Mouse (Mus musculus) B cell, adult 2 months (primary cell): ENCODE data around the gene Spc24.
"Not testable (repeated sequence)": the region's sequence is repeated elsewhere in the genome, so short reads cannot be mapped to it uniquely, and the experiment has no call there.

Experiments used
- DNase-seq, 2 experiments: peaks; one replicate each; pipeline ENCODE4 v3.0.0; 2022

The Spc24 gene

DNA sequence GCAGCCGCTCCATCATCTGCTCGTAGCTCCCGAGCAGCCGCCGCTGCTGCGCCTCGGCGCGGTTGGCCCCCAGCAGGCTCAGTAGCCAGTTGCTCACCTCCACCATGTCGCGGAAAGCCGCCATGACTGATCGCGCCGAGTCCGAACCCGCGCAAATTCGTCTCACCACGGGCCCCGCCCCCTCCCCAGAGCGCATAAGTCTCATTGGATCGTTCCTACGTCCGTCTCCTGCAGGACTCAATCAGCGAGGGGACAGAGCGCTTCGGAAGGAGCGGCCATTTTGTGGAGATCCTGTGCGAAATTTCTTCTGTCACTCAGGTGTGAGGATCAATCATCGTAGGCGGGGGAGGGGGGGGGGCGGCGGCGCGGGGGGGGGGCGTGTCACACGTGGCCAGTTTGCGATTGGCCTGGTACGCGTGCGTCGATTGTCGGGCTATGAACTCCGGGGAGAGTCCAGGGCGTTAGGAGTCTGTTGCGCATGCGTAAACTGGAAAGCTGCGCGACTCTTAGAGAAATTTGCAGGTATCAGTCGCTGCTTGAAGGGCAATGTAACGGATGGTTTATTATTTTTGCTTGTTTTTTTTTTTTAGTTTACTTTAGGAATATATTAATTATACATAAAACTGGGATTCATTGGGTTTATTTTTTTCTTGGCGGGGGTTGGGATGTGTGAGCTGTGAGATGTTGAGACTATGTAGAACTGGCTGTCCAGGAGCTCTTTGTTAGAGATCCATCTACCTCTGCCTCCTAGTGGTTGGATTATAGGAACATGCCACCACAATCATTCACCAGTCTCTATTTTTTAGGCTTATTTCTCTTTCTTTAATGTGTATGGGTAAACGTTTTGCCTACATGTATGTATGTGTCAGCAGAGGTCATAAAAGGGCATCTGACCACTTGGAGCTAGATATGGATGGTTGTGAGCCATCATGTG is at the start of gene Spc24:
Spc24 (minus strand) TSS at position 149 of the 934 bp plus-strand sequence.
- DNase-seq = peak; percentile 95 to 96

DNA sequence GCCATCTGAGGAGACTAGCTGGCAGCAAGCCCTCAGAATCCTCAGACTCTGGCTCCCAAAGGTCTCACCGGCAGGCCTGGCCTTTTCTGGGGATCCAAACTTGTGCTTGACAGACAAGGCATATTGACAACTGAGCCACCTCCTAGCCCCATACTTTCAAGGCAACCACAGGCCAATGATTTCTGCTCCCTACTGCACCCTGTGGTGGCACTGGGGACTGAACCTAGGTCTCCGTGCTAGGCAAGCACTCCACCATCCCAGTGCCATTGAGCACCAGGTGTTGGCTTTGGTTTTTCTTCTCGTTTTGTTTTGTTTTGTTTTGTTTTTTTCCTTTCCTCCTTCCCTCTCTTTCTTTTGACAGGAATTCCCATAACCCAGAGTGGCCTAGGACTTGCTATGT is 48.5 kb upstream of the Spc24 start:
- peak; percentile 12 to 23 for DNase-seq

DNA sequence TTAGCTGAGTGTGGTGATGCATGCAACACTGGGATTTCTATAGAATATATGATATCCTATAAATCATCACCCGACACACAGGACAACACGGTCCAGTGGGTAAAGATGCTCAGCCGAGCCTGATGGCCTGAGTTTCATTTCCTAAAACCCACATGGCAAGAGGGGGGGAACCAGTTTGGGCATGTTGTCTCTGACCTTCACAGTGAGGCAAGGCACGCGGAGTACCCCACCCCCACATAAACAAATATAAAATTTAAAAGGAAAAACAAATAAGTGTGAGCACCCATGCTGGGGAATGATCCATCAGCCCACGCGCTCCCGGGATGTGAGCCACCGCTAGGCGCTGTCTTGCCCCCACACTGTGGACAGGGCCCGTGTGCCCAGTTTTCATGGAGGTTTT is 46.9 kb upstream of the Spc24 start:
- DNase-seq = no peak

DNA sequence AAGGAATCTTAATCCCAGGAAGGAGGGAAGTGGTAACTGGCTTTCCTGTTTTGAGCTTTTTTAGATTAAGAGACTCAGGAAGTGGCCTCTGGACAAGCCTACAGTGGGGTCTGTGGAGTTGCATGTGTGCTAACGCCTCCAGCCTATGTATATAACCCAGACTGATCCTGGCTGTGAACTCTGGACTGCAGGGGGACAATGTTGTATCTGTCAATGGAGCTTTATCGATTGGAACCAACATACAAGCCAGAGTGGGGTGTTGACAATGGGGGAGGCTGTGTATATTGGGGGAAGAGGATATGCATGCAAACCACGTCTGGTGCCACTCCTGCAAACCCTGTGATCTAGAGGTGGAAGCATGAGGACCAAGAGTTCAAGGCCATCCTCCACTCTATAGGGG is 46.3 kb upstream of the Spc24 start:
- no peak for DNase-seq

DNA sequence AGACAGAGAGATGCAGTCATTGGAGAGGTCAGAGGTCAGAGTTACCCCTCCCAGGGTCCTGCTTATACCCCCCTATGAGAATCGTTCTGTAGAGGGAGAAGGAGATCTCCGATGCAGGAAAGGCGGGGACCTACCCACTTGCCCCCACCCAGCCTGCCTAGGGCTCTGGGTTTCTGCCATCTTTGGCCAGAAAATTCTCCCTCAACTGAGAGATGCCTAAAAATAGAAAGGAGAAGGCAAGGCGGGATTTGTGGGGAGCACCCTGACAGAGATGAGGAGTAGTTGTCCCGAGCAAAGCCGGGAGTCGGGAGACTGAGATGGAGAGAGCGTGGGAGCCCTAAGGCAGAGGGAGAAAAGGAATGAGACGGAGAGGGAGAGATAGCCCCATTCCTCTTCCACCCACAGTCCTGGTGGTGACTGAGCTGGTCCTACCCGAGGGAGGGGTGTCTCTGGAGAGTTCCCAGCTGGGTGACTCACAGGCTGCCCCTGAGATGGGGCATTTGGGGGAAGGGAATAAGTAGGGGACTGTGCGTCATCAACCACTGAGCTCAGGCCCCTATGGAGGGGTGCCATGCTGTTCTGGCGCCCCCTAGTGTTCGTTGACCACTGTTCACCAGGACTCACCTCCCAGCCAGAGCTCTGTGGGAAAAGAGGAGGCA is 44.0 kb upstream of the Spc24 start:
- peak; percentile 83 for DNase-seq

DNA sequence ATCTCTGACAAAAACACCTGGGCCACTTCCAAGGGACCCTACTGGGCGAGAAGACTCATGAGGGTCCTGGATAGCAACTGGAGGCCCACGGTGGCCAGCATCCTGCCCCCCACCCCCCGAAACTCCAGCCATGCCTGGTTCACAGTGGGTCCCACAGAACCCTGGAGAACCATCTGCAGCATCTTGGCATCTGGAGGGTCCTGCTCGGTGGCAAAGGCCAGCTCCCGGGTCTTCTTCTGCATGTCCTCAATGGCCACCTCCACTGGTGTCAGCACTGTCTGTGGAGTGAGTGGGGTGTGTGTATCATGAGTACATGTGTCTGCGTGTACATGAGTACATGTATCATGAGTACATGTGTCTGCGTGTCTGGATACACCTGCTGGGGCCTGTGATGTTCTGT is 41.5 kb upstream of the Spc24 start:
- DNase-seq = no peak

DNA sequence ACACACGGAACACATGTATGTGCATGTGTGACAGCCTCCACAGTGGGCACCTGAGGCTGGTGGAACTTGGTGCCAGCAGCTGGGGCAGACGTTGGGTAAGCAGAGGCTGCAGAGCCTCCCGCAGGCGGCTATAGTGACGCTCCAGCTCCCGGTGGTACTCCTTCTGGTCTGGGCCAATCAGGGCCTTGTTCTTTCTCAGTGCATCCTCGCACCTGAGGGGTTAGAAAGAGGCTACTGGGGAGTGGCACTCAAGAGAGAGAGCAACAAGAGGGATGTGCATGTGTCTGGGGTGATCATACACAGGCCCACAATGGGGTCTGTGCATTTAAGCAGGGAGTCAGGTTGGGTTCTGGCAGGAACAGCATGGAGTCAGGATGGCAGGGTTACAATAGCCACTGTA is 41.0 kb upstream of the Spc24 start:
- DNase-seq = no peak

DNA sequence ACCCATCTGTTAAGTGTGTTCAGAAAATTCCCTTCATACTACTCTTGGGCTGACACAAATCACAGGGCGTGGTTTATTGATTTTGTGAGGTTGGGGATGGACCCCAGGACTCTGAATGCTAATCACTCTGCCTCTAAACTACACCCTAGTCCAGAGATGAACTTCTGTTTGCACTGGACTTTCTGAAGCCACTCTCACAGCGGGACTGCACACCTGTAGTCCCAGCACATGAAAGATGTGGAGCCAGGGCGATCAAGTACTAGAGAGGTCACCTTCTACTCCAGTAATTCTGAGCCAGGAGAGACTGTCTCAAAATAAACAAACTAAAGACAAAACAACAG is 38.9 kb upstream of the Spc24 start:
- DNase-seq = no peak

DNA sequence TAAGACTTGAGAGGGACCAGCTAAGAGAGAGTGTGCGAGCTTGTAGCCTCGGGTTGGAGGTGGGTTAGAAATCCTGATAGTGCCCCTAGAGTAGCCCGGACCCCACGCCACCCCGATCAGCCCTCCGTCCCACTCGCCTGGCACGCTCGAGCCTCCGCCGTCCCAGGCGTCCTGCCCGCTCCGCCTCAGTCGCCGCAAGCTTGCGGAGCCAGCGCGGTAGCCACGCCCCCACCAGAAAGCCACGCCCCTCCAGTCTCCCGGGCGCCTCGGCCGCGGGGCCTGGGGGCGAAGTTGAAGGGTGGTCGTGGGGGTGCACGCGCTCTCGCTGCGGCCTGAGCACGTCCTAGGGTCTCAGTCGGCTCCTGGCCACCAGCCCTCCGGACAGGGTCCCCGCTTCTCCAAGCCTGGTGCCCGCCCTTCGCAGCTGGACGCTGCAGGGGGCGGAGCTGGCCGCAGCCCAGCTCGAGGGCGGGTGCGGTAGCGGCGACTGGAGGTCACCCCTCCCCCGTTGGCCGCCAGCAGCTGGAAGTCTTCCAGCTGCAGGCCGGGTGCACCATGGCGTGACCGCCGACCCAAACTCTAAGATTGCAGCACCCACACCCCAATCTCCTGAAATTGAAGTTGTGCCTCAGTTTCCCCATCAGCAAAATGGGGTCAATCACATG is 38.4 kb upstream of the Spc24 start, which contains the start of gene Kank2:
Kank2 (minus strand) TSS at position 400 of the 665 bp plus-strand sequence.
- peak; percentile 85 to 87 for DNase-seq

DNA sequence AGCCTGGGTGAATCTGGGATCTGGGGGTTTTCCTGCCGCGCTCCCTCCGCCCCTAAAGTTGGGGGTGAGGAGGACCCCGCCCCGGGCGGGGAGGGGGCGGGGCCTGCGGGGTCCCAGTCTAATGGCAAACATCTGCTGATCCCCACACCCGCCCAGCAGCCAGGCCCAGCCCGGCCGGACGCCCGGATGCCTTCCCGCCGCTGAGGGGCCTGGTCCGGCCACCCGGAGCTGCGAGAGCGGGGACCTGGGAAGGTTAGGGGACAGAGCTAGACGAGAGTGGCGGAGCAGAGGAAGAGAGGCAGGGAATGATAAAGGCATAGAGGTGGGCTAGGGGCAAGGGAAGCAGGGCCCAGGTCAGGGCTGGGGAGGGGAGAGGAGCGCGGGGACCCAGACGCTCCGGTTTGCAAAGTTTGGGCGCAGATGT is 37.8 kb upstream of the Spc24 start:
- DNase-seq = no peak

DNA sequence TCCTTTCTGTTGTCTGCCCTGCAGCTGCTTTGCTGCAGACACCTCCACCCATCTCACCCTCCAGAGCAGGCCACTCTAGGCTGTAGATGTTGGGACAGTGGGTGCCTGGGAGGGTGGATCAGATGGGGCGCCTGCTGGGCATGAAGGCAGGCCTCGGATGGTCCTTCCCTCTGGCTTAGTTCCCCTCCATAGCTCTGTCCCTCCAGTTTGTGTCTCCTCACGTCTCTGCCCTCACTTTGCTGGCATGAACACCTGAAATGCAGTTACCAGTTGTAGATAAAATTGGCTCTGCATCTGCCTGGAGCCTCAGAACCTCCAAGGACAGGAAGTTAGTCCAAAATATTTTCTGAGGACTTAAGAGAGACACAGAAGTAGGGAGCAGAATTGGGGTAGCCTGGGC is 36.8 kb upstream of the Spc24 start:
- DNase-seq = no peak

DNA sequence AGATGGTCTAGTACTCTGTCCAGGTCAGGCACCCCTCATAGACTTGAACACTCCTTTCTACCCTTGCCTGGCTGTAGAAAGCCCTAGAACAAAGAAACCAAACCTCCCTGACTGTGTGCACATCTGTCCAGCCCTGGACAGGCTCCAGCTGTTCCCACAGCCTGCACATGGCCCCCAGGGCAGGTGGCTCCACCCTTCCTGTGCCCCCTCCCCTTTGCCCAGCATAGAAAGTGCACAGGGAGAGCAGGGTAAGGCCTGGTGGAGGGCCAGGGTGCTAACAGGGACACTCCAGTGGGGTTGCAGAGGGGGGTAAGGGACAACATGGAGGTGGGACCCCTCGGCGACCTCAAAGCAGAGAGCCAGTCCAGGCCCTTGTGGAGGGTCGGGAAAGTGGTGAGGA is 36.2 kb upstream of the Spc24 start:
- DNase-seq = no peak

DNA sequence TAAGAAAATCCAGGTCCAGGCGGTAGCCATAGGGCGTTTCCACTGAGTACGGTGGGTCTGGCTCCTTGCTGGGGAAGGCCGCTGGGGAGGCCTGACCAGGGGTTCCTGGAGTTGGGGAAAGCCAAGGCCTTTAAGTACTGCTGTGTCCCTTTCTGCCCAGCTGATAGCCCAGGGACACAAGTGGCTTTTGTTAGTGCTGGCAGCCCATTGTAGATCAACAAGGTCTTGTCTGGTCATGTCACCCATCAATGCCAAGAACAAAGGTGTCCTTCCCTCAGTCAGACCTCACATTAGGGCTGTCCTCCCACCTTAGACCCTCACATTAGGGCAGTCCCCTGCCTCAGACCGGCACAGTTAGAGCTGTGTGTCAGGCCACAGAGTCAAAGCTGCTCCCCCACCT is 35.5 kb upstream of the Spc24 start:
- DNase-seq = no peak

DNA sequence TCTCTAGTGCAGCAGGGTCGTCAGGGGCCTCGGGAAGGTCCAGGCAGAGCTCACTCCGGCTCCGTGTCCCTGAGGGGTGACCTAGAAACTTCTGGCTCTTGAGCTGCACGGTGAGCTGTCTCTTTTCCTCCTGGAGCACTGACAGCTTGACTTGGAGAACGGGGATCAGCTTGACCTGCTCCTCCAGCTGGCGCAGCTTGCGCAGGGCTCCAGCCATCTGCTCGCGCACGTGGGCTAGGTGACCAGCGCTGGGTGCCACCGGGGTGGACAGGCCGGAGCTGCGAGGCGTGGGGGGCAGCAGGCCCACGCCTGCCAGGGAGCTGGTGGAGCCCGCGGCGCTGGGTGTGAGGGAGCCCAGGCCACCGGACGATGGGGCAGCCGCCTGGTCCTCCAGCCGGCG is 34.8 kb upstream of the Spc24 start:
- DNase-seq = no peak

DNA sequence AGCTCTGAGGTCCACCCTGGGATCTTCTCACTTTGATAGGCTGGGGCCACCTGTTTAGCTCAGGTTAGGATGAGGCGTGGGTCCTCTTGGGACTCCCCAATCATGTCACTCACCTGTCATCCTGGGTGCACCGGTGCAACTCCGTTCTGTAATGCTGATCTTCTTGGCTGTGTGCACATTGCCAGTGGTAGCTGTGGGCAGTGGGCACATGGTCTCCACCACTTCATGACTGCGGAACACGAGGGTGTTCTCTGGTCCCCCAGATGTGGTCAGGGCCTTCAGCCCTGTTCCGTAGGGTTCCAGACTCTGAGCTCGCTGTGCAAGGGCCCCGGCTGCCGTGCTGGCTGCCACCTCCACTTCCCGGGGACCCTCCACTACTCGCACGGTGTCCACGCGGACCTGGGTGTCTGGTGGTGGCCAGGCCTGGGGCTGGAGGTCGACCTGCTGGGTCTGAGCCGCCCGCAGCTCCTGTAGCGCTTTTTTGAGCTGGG is 34.3 kb upstream of the Spc24 start:
- no peak for DNase-seq

DNA sequence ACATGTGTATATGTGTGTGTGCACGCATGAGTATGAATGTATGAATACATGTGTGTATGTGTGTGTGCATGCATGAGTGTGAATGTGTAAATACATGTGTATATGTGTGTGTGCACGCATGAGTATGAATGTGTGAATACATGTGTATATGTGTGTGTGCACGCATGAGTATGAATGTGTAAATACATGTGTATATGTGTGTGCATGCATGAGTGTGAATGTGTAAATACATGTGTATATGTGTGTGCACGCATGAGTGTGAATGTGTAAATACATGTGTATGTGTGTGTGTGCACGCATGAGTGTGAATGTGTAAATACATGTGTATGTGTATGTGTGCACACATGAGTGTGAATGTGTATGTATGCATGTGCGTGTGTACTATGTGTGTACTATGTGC is 33.4 kb upstream of the Spc24 start:
- DNase-seq = not testable (repeated sequence)

DNA sequence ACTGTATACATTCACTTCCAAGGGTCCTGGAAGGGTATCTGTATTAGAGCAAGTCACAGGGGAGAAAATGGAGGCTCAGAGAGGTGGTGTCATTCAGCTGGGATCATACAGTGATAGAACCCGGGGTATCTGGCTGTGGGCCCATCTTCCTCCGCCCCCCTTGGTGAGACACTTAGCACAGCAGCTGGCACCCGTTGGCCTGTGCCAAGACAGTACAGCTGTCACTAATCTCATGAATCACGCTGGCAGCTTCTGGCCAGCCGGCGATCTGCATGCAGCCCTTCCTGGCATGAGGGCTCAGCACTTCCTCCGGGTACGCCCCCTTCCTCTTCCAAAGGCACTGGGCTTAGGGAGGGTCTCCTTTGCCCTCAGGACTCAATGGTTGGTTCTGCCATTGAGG is 32.5 kb upstream of the Spc24 start:
- DNase-seq = no peak

DNA sequence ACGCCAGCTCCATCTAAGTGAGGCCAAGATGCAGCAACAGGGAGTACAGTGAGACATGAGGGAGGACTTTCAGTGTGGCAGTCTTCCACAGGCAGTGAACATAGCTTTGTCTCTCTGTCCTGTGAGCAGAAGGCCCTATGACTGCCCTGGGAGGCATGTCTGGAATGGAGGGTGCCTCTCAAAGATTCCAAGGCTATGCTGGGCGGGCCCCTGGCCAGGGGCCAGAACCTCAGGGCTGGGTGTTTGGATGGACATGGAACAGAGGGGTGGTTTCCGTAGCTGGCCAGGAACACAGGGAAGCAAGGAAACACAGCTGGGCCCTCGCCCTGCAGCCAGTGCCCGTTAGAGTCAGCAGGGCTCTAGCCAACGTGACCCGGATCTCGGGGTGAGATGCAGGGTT is 31.8 kb upstream of the Spc24 start:
- no peak for DNase-seq

DNA sequence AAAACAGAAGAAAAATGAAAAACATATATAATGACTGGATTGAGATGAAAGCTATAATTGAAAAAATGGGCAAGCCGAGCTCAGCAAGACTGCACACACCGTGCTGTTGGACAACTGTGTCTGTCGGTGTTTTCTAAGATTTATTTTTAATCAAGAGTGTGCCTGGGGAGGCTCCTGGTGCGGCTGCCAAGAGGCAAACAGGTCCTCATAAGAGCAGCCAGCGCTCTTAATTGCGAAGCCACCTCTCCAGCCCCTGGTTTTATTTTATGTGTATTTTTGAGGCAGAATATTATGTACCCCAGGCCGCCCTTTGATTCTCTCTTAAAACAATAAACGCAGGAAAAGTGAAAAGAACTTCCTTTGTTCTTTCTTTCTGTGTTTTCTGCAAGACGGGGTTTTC is 28.1 kb upstream of the Spc24 start:
- DNase-seq = no peak

DNA sequence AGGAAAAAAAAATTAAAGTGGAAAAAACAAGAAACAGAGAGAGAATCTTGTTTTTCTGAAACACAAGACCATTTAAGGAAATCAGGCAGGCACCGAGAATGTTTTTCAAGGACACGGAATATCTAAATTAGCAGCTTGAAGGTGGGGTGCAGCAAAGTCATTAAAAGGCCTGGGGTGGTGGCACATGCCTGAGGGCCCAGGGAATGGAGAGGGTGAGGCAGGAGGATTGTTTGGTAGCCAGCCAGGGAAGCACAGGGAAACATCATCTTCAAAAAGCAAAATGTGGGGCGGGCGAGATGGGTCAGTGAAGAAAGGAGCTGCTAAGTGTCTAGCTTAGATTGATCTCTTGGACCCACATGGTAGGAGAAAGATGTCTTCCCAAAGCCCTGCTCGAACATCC is 27.6 kb upstream of the Spc24 start:
- DNase-seq = no peak

DNA sequence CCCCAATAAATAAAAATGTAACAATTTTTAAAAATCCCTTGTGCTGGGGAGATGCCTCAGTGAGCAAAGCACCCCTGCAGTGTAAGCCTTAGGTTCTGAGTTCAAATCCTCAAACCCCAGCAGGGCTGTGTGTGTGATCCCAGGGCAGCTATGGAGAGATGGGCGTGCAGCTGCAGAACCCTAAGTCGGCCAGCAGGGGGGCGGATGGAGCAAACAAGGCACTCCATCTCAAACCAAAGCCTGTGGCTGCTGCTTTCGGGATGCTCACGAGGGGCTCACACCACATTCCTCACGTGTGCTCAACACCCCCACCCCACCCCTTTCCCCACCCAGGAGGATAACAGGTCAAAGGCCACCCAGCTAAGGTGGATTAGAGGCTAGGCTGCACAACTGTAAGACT is 26.8 kb upstream of the Spc24 start:
- peak; percentile 64 to 65 for DNase-seq

DNA sequence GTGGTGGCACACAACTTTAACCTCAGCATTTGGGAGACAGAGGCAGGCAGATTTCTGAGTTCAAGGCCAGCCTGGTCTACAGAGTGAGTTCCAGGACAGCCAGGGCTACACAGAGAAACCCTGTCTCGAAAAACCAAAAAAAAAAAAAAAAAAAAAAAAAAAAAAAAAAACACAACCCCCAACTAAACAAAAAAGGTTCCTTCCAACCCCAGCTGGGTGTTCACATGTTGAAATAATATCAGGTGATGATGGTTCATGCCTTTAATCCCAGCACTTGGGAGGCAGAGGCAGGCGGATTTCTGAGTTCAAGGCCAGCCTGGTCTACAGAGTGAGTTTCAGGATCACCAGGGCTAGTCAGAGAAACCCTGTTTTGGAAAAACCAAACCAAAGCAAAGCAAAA is 26.2 kb upstream of the Spc24 start:
- not testable (repeated sequence) for DNase-seq

DNA sequence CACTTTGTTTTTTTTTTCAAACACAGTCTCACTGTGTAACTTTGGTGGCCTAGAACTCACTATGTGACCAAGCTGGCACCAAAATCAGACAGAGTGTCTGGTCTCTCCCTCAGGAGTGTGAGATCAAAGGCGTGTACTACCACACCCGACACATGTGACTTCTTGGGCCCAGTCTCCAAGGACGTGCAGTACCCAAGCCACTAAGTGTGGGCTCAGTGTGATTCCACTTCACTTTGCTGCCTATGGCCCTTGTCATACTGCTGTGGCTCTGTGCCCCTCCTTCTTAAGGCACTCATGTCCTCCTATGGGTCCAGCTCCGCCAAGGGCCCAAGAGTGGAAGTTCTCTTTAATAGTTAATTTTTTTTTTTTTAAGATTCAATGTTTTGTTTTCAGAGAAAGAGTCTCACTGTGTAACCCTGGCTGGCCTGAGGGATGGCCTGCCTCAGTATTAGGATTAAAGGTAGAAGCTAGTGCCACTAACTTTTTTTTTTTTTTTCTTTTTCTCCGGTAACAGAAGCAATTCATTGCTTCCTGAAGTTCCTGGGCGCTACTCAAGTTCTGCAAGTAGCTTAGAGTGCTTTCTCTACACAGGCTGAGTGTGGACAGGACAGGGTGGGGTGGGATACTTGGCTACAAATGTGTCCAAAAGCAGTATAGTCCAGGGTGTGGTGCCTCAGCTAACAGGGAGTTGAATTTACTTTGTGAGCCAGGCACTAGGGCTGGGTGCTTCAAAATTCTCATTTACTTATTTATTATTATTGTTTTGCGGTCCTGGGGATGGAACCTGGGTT is 24.6 kb upstream of the Spc24 start:
- no peak for DNase-seq
